Mouse (Mus musculus): ENCODE measurements around the gene Dnph1. TPM values are rescaled to one million over a fixed set of nuclear protein-coding genes. Genes with fewer than 3 reads are reported as not detected.

Gene Dnph1
- polyA plus RNA-seq, 1 experiment from 2014 or later: 31.6 TPM

GRCm38 (mm10) chr17:46503847-46504638, 7.5 kb downstream of the Dnph1 start:
- peaks cover 58% of the 10 kb centered on the region for H3K36me3 ChIP-seq
- 87% methylated on average over 14 of the region's 14 CpGs for WGBS
- H3K4me3 ChIP-seq (replicated peaks): no peak overlapping the region
- no peak overlapping the region for H3K9ac ChIP-seq (replicated peaks)
- H3K9me3 ChIP-seq: no peaks in the 10 kb centered on the region
- H3K27me3 ChIP-seq: no peaks in the 10 kb centered on the region
- no peak overlapping the region for H3K4me2 ChIP-seq (replicated peaks)
- H3K4me1 ChIP-seq (replicated peaks): 0 out of 2 replicates have a peak, but pooled peaks cover 3% of the 10 kb centered on the region
- no peak for ATAC-seq
- no peak overlapping the region for H3K27ac ChIP-seq

GRCm38 (mm10) chr17:46505617-46506016, 9.1 kb downstream of the Dnph1 start:
- 96% methylated on average over 3 of the region's 3 CpGs for WGBS
- Histone ChIP-seq H3K9me3 (no peaks in the 10 kb centered on the region), H3K4me2 (replicated peaks) (no peak overlapping the region), H3K36me3 (peaks cover 48% of the 10 kb centered on the region), H3K27me3 (no peaks in the 10 kb centered on the region), H3K4me3 (replicated peaks) (no peak overlapping the region), H3K4me1 (replicated peaks) (0 out of 2 replicates have a peak, but pooled peaks cover 3% of the 10 kb centered on the region), H3K27ac (no peak overlapping the region), H3K9ac (replicated peaks) (no peak overlapping the region)
- no peak for ATAC-seq

- 0 out of 2 replicates have a peak, but pooled peaks cover 6% of the 10 kb centered on the region for H3K4me1 ChIP-seq (replicated peaks)
- no peak overlapping the region for H3K27ac ChIP-seq
- no peaks in the 10 kb centered on the region for H3K9me3 ChIP-seq
- no peak overlapping the region for H3K4me3 ChIP-seq (replicated peaks)
- H3K4me2 ChIP-seq (replicated peaks): no peak overlapping the region
- H3K36me3 ChIP-seq: peaks cover 16% of the 10 kb centered on the region
- 46% methylated on average over 11 of the region's 11 CpGs for WGBS
- peak; percentile 67; the same call in 1 of the 2 replicates for ATAC-seq
- no peak overlapping the region; the same call in 1 of the 2 replicates for H3K9ac ChIP-seq (replicated peaks)
- H3K27me3 ChIP-seq: no peaks in the 10 kb centered on the region
Observed at GRCm38 (mm10) chr17:46511059-46511710, 14.7 kb downstream of the Dnph1 start.

DNA sequence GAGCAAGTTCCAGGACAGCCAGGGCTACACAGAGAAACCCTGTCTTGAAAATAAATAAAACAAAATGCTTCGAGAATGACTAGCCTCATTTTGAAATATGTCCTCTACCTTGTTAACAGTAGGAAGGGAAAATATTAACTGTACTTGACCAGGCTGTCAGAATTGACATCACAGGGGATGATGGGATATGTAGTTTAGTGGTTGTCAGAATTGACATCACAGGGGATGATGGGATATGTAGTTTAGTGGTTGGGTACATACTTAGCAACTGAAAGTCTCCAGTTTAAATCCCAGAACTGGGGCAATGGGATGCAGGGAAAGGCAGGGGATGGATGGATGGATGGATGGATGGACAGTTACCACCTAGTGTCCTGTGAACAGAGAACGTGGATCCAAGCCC, 16.8 kb downstream of the Dnph1 start:
- H3K9ac ChIP-seq (replicated peaks): no peak overlapping the region
- 72% methylated on average over 2 of the region's 2 CpGs for WGBS
- 0 out of 2 replicates have a peak, but pooled peaks cover 4% of the 10 kb centered on the region for H3K4me1 ChIP-seq (replicated peaks)
- no peaks in the 10 kb centered on the region for H3K9me3 ChIP-seq
- peaks cover 6% of the 10 kb centered on the region for H3K36me3 ChIP-seq
- H3K4me2 ChIP-seq (replicated peaks): no peak overlapping the region
- H3K27me3 ChIP-seq: no peaks in the 10 kb centered on the region
- H3K4me3 ChIP-seq (replicated peaks): no peak overlapping the region
- peak; percentile 48; the same call in 1 of the 2 replicates for ATAC-seq
- H3K27ac ChIP-seq: no peak overlapping the region

GRCm38 (mm10) chr17:46519971-46520370, 23.5 kb downstream of the Dnph1 start:
- H3K4me1 ChIP-seq (replicated peaks): no peaks in the 10 kb centered on the region; the same call in 1 of the 2 replicates
- H3K36me3 ChIP-seq: peaks cover 17% of the 10 kb centered on the region
- H3K9ac ChIP-seq (replicated peaks): peak overlapping the region; percentile 36; the same call in 1 of the 2 replicates
- no peaks in the 10 kb centered on the region for H3K9me3 ChIP-seq
- H3K4me3 ChIP-seq (replicated peaks): no peak overlapping the region
- WGBS: 52% methylated on average over 10 of the region's 10 CpGs
- H3K27ac ChIP-seq: no peak overlapping the region
- peak overlapping the region; percentile 11; the same call in 1 of the 2 replicates for H3K4me2 ChIP-seq (replicated peaks)
- no peak for ATAC-seq
- H3K27me3 ChIP-seq: peaks cover 38% of the 10 kb centered on the region

GRCm38 (mm10) chr17:46520385-46520979, 24.0 kb downstream of the Dnph1 start:
- H3K9me3 ChIP-seq: no peaks in the 10 kb centered on the region
- peak overlapping the region; percentile 36; the same call in 1 of the 2 replicates for H3K9ac ChIP-seq (replicated peaks)
- H3K4me3 ChIP-seq (replicated peaks): no peak overlapping the region
- peaks cover 38% of the 10 kb centered on the region for H3K27me3 ChIP-seq
- H3K36me3 ChIP-seq: peaks cover 21% of the 10 kb centered on the region
- H3K27ac ChIP-seq: no peak overlapping the region
- no peak for ATAC-seq
- 53% methylated on average over 25 of the region's 25 CpGs for WGBS
- H3K4me1 ChIP-seq (replicated peaks): no peaks in the 10 kb centered on the region; the same call in 1 of the 2 replicates
- H3K4me2 ChIP-seq (replicated peaks): peak overlapping the region; percentile 11; the same call in 1 of the 2 replicates

DNA sequence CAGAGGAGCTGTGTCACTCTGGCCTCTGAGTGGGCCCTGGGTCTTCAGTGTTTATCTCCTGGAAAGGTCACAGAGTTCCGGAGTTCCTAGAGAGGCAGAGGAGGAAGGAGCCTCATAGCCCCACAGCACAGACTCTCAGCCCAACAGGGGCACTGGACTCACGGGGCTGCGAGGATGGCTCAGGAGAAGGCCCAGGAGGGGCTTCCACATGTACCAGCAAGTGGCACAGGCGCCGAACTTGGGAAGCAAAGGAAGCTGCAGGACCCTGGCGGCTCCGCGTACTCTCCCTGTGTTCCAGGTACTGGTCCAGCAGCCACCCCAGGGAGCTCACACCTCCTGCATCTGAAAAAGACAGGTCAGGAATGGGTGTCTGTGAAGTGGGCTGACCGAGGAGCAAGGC, 24.7 kb downstream of the Dnph1 start:
- H3K9ac ChIP-seq (replicated peaks): no peak overlapping the region; the same call in 1 of the 2 replicates
- H3K36me3 ChIP-seq: peaks cover 28% of the 10 kb centered on the region

DNA sequence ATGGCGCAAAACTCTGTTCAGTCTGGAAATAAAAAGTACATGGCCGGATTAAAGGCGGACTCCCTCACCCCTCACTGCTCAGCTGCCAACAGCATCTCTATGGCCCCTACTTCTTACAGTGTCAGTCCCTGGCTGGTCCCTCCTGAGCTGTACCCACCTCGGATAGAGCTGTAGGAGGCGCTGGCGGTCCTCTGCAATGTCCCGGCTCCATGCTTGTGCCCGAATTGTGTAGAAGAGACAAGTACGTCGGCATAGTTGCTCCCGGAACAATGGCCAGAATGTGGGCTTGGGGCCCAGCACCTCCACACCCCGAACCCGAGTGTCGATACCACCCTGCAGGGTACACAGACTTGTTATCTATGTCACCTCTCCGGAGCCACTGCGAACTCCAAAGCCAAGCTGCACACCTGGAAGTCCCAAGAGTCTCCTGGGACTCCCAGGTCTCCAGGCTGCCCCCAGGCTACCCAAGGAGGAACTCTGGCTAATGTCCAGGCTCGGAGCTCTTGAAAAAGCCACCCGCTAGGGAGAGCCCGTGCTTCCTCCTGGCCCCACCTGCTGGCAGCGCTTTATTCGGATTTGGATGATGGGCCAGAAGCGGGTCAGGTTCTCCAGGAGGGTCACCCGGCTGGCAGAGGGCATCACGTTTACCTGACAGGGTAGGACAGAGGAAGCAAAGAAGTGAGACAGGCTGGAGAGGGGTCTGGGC, 25.6 kb downstream of the Dnph1 start:
- 37% methylated on average over 24 of the region's 24 CpGs for WGBS
- no peak overlapping the region for H3K9ac ChIP-seq (replicated peaks)
- H3K36me3 ChIP-seq: peaks cover 31% of the 10 kb centered on the region

More for the DNA sequence above, 24.7 kb downstream of the Dnph1 start:
- no peaks in the 10 kb centered on the region; the same call in 1 of the 2 replicates for H3K4me1 ChIP-seq (replicated peaks)
- no peak overlapping the region for H3K4me3 ChIP-seq (replicated peaks)
- no peak overlapping the region for H3K27ac ChIP-seq
- H3K27me3 ChIP-seq: peaks cover 38% of the 10 kb centered on the region
- ATAC-seq: no peak
- no peak overlapping the region for H3K4me2 ChIP-seq (replicated peaks)
- 84% methylated on average over 9 of the region's 9 CpGs for WGBS
- no peaks in the 10 kb centered on the region for H3K9me3 ChIP-seq

DNA sequence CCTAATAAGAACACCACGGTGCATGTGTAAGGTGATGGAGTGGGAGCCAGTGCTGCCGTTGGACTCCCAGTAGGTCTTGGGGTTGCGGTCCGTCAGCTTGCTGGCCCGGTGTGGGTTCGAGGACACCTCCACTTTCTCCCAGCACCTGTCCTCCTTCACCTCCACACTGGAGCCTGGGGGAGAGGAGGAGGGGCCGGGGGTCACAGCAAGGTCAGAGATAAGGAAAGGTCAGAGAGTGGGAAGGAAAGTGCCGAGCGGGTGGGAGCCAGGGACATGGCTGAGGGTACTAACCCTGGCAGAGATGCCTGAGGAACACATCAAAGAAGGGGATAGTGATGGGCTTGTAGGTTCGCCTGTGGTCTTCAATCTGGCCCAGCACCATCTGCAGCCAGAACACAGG, 28.6 kb downstream of the Dnph1 start:
- H3K4me2 ChIP-seq (replicated peaks): no peak overlapping the region
- H3K27ac ChIP-seq: no peak overlapping the region
- 85% methylated on average over 10 of the region's 10 CpGs for WGBS
- H3K4me3 ChIP-seq (replicated peaks): no peak overlapping the region
- H3K9ac ChIP-seq (replicated peaks): no peak overlapping the region
- peaks cover 48% of the 10 kb centered on the region for H3K36me3 ChIP-seq
- H3K27me3 ChIP-seq: peaks cover 32% of the 10 kb centered on the region
- no peaks in the 10 kb centered on the region for H3K9me3 ChIP-seq
- no peaks in the 10 kb centered on the region; the same call in 1 of the 2 replicates for H3K4me1 ChIP-seq (replicated peaks)
- ATAC-seq: no peak

More for the DNA sequence above, 25.6 kb downstream of the Dnph1 start:
- no peak overlapping the region for H3K4me2 ChIP-seq (replicated peaks)
- no peaks in the 10 kb centered on the region; the same call in 1 of the 2 replicates for H3K4me1 ChIP-seq (replicated peaks)
- H3K27me3 ChIP-seq: peaks cover 38% of the 10 kb centered on the region
- no peak overlapping the region for H3K4me3 ChIP-seq (replicated peaks)
- no peak overlapping the region for H3K27ac ChIP-seq
- H3K9me3 ChIP-seq: no peaks in the 10 kb centered on the region
- no peak for ATAC-seq

DNA sequence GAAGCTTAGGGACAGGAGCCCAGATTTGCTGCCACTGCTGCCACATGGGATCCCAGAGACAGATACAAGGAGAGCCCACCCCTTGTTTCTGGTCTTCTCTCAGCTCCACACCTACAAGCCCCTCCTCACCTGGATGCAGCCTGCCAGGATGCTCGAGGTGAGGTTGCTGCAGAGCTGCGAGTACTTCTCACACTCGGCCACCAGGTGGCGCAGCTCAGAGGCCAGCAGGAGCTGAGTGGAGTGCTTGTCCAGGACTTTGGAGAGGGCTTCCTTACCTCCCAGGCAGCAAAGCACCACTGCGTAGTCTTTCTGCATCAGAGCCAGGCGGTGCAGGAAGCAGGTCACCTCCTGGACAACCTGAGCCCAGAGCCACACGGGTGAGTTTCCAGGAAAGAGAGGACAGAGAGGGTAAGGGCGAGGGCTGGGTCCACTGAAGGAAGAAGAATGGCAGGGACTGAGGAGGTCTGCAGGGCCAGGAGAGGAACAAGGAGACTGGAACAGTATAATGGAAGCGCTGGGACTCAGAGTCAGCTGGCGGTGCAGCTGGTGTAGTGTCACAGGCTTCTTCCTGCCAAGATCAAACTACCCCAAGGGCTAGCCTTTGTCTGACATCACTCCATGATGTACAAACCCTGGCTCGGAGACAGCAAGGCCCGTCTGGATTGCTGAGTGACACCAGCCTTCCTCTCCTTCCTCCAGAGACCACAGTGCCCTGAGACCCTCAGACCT, 29.2 kb downstream of the Dnph1 start:
- Histone ChIP-seq H3K9me3 (no peaks in the 10 kb centered on the region), H3K4me1 (replicated peaks) (no peaks in the 10 kb centered on the region), H3K9ac (replicated peaks) (no peak overlapping the region), H3K4me2 (replicated peaks) (no peak overlapping the region), H3K27ac (no peak overlapping the region), H3K4me3 (replicated peaks) (no peak overlapping the region), H3K36me3 (peaks cover 47% of the 10 kb centered on the region), H3K27me3 (peaks cover 25% of the 10 kb centered on the region)
- peak; percentile 65 for ATAC-seq
- WGBS: 38% methylated on average over 12 of the region's 12 CpGs

DNA sequence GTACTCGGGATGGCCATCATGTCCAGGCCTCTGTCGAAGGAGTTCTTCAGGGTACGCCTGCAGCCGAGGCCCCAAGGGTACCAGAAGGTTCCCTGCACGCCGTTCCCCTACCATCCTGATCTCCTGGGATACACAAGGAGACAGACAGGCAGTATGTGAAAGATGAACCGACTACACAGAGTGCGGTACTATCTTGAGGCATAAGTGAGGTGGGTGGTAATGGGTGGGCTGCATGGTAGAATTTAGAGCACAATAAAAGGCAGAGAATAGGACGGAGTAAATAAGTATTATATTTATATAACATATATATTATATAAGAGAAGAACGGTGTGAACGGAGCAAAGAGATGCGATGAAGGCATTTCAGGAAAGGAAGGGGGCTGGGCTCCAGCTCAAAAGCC, 47.1 kb downstream of the Dnph1 start:
- 90% methylated on average over 12 of the region's 12 CpGs for WGBS
- H3K36me3 ChIP-seq: peaks cover 49% of the 10 kb centered on the region
- no peak overlapping the region for H3K27ac ChIP-seq
- H3K4me1 ChIP-seq (replicated peaks): peaks cover 26% of the 10 kb centered on the region
- ATAC-seq: no peak
- no peaks in the 10 kb centered on the region for H3K9me3 ChIP-seq
- H3K4me3 ChIP-seq (replicated peaks): no peak overlapping the region
- peaks cover 13% of the 10 kb centered on the region for H3K27me3 ChIP-seq
- 0 out of 2 replicates have a peak overlapping the region, but pooled peaks have one; percentile 7 for H3K9ac ChIP-seq (replicated peaks)
- H3K4me2 ChIP-seq (replicated peaks): no peak overlapping the region

Data from midbrain, embryonic 13.5 days (tissue).